Mouse (Mus musculus): ENCODE measurements at regions not wholly inside any gene's neighbourhood (a gene's known extent, or its start where the extent isn't known, plus 50 kb on each side); places are given as distances from the start of the nearest gene placed in this dataset.

- TF ChIP-seq POLR2A (IDR thresholded peaks at IDR 0.05; ENCODE audit: control insufficient read depth, low read depth, low read length), result no peak
- TF ChIP-seq CTCF (IDR thresholded peaks at IDR 0.05; ENCODE audit: control insufficient read depth, insufficient read depth, insufficient replicate concordance, low read depth, low read length), result no peak
Measured at GRCm38 (mm10) chr16:12884556-12884955, 224.9 kb upstream of the Ercc4 start.
